Mouse (Mus musculus) naive thymus-derived CD4-positive, alpha-beta T cell, adult 2 months (primary cell): ENCODE results near the gene Adpgk.

ENCODE experiments used
- DNase-seq: peaks from one replicate; pipeline ENCODE4 v3.0.0-alpha.2; 2011; ENCODE audit warnings: low read depth

The Adpgk gene

GRCm38 (mm10) chr9:59290957-59291687, at the start of gene Adpgk:
Gene Adpgk (plus strand): TSS chr9:59291558.
- DNase-seq: peak; percentile 99

- DNase-seq: no peak
These were observed 46.2 kb upstream of the Adpgk start for GRCm38 (mm10) chr9:59245181-59245580.

- no peak for DNase-seq
These were observed 44.8 kb upstream of the Adpgk start for GRCm38 (mm10) chr9:59246456-59247029.

- no peak for DNase-seq
These were observed 42.0 kb upstream of the Adpgk start for GRCm38 (mm10) chr9:59249359-59249758.

GRCm38 (mm10) chr9:59250272-59250671, 41.1 kb upstream of the Adpgk start:
- DNase-seq: no peak

- DNase-seq: no peak
These were observed 36.5 kb upstream of the Adpgk start for GRCm38 (mm10) chr9:59254716-59255421.

- no peak for DNase-seq
These were observed 31.4 kb upstream of the Adpgk start for GRCm38 (mm10) chr9:59259806-59260454.

- DNase-seq: peak; percentile 60
These were observed 25.0 kb upstream of the Adpgk start for GRCm38 (mm10) chr9:59266332-59266731.

- DNase-seq: no peak
These were observed 21.6 kb upstream of the Adpgk start for GRCm38 (mm10) chr9:59269728-59270127.

GRCm38 (mm10) chr9:59271081-59271480, 20.3 kb upstream of the Adpgk start:
- no peak for DNase-seq

- no peak for DNase-seq
These were observed 19.6 kb upstream of the Adpgk start for GRCm38 (mm10) chr9:59271711-59272110.

- no peak for DNase-seq
These were observed 18.2 kb upstream of the Adpgk start for GRCm38 (mm10) chr9:59273199-59273598.

- no peak for DNase-seq
These were observed 16.4 kb upstream of the Adpgk start for GRCm38 (mm10) chr9:59274846-59275455.

GRCm38 (mm10) chr9:59278199-59278598, 13.2 kb upstream of the Adpgk start:
- no peak for DNase-seq

- no peak for DNase-seq
These were observed 12.7 kb upstream of the Adpgk start for GRCm38 (mm10) chr9:59278694-59279093.

GRCm38 (mm10) chr9:59280888-59281287, 10.5 kb upstream of the Adpgk start:
- no peak for DNase-seq

GRCm38 (mm10) chr9:59281871-59282682, 9.3 kb upstream of the Adpgk start:
- peak; percentile 83 for DNase-seq

- DNase-seq: no peak
These were observed 8.7 kb upstream of the Adpgk start for GRCm38 (mm10) chr9:59282683-59282986.

GRCm38 (mm10) chr9:59285614-59286013, 5.7 kb upstream of the Adpgk start:
- no peak for DNase-seq

GRCm38 (mm10) chr9:59288058-59288457, 3.3 kb upstream of the Adpgk start:
- DNase-seq: no peak

GRCm38 (mm10) chr9:59288685-59289410, 2.5 kb upstream of the Adpgk start:
- DNase-seq: no peak
